Mouse (Mus musculus): ENCODE results near the gene Nol9.

DNA sequence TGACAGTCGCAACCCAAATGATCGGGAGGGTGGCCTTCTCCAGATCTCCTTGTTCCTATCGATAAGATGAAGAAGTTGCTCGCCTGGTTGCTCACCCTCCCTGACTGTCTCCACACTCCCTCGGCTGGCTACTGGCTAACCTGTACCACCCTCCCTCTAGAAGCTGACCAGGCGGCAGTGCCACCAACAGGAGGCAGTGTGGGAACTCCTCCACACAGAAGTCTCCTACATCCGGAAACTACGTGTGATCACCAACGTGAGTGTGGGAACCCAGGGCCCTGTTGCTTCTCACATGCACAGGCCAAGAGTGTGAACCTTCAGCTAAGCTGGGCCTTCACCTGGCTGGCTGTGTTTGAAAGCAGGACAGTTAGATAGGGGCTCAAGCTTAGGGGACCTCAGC lies 67.6 kb downstream of the Nol9 start:
- TF ChIP-seq POLR2A (IDR thresholded peaks at IDR 0.05; ENCODE audit: low read depth, low read length) (no peak), CTCF (IDR thresholded peaks at IDR 0.05; ENCODE audit: borderline replicate concordance, insufficient read depth, low read length) (no peak)

All from embryonic fibroblast, embryonic 13.5 days (primary cell).